Mouse (Mus musculus): ENCODE data around the gene Mtor. TPM values are rescaled to one million over a fixed set of nuclear protein-coding genes. Genes with fewer than 3 reads are reported as not detected.
A peak's percentile ranks its signal among the peaks of the same experiment; 100 is the strongest.

The Mtor gene
- polyA plus RNA-seq, 1 experiment from 2014 or later = 31.2 TPM

GRCm38 (mm10) chr4:148471363-148471806, 23.0 kb downstream of the Mtor start:
- 90% methylated on average over 10 of the region's 10 CpGs for WGBS
- H3K36me3 ChIP-seq (replicated peaks) = peaks cover 92% of the 10 kb centered on the region
- H3K9ac ChIP-seq = no peak overlapping the region
- no peak for ATAC-seq (ENCODE audit: low FRiP score)
- H3K4me3 ChIP-seq (replicated peaks) = no peak overlapping the region
- no peaks in the 10 kb centered on the region for H3K27me3 ChIP-seq
- no peak overlapping the region for H3K27ac ChIP-seq
- H3K4me2 ChIP-seq = no peak overlapping the region
- no peaks in the 10 kb centered on the region for H3K4me1 ChIP-seq
- no peaks in the 10 kb centered on the region for H3K9me3 ChIP-seq

- Histone ChIP-seq H3K4me3 (replicated peaks) (no peak overlapping the region), H3K4me2 (no peak overlapping the region), H3K27me3 (no peaks in the 10 kb centered on the region), H3K27ac (no peak overlapping the region), H3K9me3 (no peaks in the 10 kb centered on the region), H3K9ac (no peak overlapping the region), H3K4me1 (no peaks in the 10 kb centered on the region), H3K36me3 (replicated peaks) (peaks cover 91% of the 10 kb centered on the region)
- 92% methylated on average over 8 of the region's 8 CpGs for WGBS
- no peak for ATAC-seq (ENCODE audit: low FRiP score)
Measured at GRCm38 (mm10) chr4:148472436-148473174, 24.2 kb downstream of the Mtor start.

- no peaks in the 10 kb centered on the region for H3K9me3 ChIP-seq
- no peak overlapping the region for H3K4me2 ChIP-seq
- WGBS = 80% methylated on average over 5 of the region's 5 CpGs
- no peaks in the 10 kb centered on the region for H3K4me1 ChIP-seq
- H3K36me3 ChIP-seq (replicated peaks) = peaks cover 88% of the 10 kb centered on the region
- H3K27me3 ChIP-seq = no peaks in the 10 kb centered on the region
- ATAC-seq (ENCODE audit: low FRiP score) = no peak
- no peak overlapping the region for H3K9ac ChIP-seq
- no peak overlapping the region for H3K27ac ChIP-seq
- H3K4me3 ChIP-seq (replicated peaks) = no peak overlapping the region
Measured at GRCm38 (mm10) chr4:148473496-148473895, 25.1 kb downstream of the Mtor start.

- H3K4me1 ChIP-seq = no peaks in the 10 kb centered on the region
- WGBS = 100% methylated on average over 2 of the region's 2 CpGs
- no peaks in the 10 kb centered on the region for H3K9me3 ChIP-seq
- H3K4me2 ChIP-seq = no peak overlapping the region
- H3K27me3 ChIP-seq = no peaks in the 10 kb centered on the region
- H3K4me3 ChIP-seq (replicated peaks) = no peak overlapping the region
- no peak for ATAC-seq (ENCODE audit: low FRiP score)
- no peak overlapping the region for H3K27ac ChIP-seq
- no peak overlapping the region for H3K9ac ChIP-seq
- H3K36me3 ChIP-seq (replicated peaks) = peaks cover 91% of the 10 kb centered on the region
Measured at GRCm38 (mm10) chr4:148480245-148480644, 31.8 kb downstream of the Mtor start.

GRCm38 (mm10) chr4:148481557-148482168, 33.3 kb downstream of the Mtor start:
- peaks cover 93% of the 10 kb centered on the region for H3K36me3 ChIP-seq (replicated peaks)
- WGBS = 95% methylated on average over 2 of the region's 2 CpGs
- H3K4me2 ChIP-seq = no peak overlapping the region
- no peak overlapping the region for H3K9ac ChIP-seq
- no peaks in the 10 kb centered on the region for H3K27me3 ChIP-seq
- H3K9me3 ChIP-seq = no peaks in the 10 kb centered on the region
- no peak overlapping the region for H3K27ac ChIP-seq
- H3K4me3 ChIP-seq (replicated peaks) = no peak overlapping the region
- ATAC-seq (ENCODE audit: low FRiP score) = no peak
- no peaks in the 10 kb centered on the region for H3K4me1 ChIP-seq

GRCm38 (mm10) chr4:148484511-148484910, 36.1 kb downstream of the Mtor start:
- H3K4me3 ChIP-seq (replicated peaks) = no peak overlapping the region
- peaks cover 93% of the 10 kb centered on the region for H3K36me3 ChIP-seq (replicated peaks)
- no peaks in the 10 kb centered on the region for H3K4me1 ChIP-seq
- no peak overlapping the region for H3K9ac ChIP-seq
- H3K9me3 ChIP-seq = no peaks in the 10 kb centered on the region
- H3K27ac ChIP-seq = no peak overlapping the region
- ATAC-seq (ENCODE audit: low FRiP score) = no peak
- WGBS = 97% methylated on average over 12 of the region's 12 CpGs
- H3K4me2 ChIP-seq = no peak overlapping the region
- H3K27me3 ChIP-seq = no peaks in the 10 kb centered on the region

DNA sequence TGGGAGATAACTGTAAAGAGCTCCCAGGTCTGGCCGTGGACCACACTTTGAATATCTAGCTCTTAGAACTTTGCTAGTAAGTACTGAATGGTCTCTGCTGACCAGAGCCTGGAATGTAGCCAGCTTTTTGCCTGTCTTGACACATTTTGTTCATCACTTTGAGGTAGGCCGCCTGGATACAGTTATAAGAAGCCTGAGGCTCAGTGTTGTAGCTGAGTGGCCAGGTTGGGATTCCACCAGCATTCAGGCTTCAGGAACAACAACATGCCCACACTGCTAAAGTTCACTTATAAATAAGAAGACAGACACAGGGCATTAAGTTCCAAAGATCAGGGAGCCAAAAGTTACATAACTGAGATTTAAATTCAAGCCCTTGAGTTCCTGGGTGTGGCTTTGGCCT, 39.4 kb downstream of the Mtor start:
- Histone ChIP-seq H3K4me2 (no peak overlapping the region), H3K9ac (no peak overlapping the region), H3K4me3 (replicated peaks) (no peak overlapping the region), H3K4me1 (no peaks in the 10 kb centered on the region), H3K27ac (no peak overlapping the region), H3K9me3 (no peaks in the 10 kb centered on the region), H3K27me3 (no peaks in the 10 kb centered on the region), H3K36me3 (replicated peaks) (peaks cover 95% of the 10 kb centered on the region)
- 85% methylated on average over 2 of the region's 2 CpGs for WGBS
- no peak for ATAC-seq (ENCODE audit: low FRiP score)

DNA sequence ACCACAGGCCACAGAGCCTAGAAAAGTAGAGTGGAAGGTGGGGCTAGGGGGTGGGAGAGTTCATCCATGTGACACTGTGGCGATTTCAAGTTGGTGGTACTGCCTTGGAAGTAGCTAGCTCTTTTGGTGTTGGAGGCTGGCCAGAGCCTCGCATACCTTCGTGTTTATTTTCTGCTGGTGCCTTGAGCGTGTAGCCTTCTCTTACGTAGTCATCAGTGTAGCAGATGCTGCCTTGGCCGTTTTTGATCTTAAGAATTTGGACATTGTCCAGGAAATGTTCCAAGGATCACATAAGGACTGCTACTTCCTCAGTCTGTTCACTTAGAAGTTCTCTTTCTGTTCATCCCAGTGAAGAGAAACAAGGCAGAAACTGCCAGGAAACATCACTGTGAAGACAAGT, 42.1 kb downstream of the Mtor start:
- Histone ChIP-seq H3K4me2 (no peak overlapping the region), H3K36me3 (replicated peaks) (peaks cover 92% of the 10 kb centered on the region), H3K27me3 (no peaks in the 10 kb centered on the region), H3K4me1 (no peaks in the 10 kb centered on the region), H3K4me3 (replicated peaks) (no peak overlapping the region), H3K27ac (no peak overlapping the region), H3K9ac (no peak overlapping the region), H3K9me3 (no peaks in the 10 kb centered on the region)
- no peak for ATAC-seq (ENCODE audit: low FRiP score)
- WGBS = 91% methylated on average over 6 of the region's 6 CpGs

DNA sequence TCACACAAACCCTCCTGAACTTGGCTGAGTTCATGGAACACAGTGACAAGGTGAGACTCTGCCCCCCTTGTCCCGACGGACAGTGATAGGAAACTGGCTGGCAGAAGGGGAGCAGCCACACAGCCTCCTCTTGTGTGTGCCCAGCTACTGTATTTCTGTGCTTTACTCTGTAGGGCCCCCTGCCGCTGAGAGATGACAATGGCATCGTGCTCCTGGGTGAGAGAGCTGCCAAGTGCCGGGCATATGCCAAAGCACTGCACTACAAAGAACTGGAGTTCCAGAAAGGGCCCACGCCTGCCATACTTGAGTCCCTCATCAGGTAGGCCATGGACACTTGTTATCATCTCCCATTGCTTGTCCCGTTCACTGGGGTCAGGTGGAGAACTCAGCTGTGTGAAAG, 43.0 kb downstream of the Mtor start:
- ATAC-seq (ENCODE audit: low FRiP score) = no peak
- no peaks in the 10 kb centered on the region for H3K4me1 ChIP-seq
- H3K4me3 ChIP-seq (replicated peaks) = no peak overlapping the region
- no peaks in the 10 kb centered on the region for H3K9me3 ChIP-seq
- no peak overlapping the region for H3K9ac ChIP-seq
- H3K36me3 ChIP-seq (replicated peaks) = peaks cover 91% of the 10 kb centered on the region
- no peak overlapping the region for H3K4me2 ChIP-seq
- WGBS = 87% methylated on average over 7 of the region's 7 CpGs
- no peaks in the 10 kb centered on the region for H3K27me3 ChIP-seq
- H3K27ac ChIP-seq = no peak overlapping the region

GRCm38 (mm10) chr4:148495160-148495559, 46.7 kb downstream of the Mtor start:
- 93% methylated on average over 6 of the region's 6 CpGs for WGBS

DNA sequence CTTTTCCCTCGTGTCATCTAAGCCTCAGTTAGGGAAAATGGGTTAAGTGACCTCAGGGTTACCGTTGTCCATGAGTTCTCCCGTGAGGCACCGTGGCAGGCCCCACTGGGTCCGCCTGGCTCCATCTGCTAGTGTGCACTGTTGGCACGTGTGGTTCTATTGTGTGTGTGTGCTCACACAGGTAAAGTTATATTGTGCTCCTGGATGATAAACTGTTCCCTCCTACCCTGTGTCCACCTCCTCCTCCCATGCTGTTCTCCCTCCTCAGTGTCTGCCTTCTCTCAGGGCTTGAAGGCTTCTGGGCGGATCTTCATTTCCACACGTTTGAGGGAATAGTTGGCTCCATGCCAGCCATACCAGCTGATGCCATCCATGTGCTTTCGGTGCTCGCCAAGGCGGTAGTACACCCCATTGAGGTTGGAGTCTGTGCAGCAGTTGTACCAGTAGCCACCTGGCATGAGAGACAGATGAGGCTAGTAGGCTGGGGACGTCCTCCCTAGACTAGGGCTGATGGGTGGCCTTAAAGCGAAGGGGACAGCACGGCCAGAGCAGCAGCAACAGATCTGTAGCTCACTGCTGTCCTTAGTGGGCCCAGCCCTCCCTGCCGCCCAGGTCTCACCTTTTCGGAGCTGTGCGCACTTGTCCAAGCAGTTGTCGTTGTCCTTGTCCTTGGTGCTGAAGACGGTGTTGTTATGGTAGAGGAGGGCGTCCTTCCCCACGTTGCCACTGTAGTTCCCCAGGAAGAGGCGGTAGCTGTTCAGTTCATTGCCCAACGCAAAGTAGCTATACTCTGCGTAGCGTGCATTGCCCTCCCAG, 47.7 kb downstream of the Mtor start:
- no peaks in the 10 kb centered on the region for H3K9me3 ChIP-seq
- H3K4me2 ChIP-seq = no peak overlapping the region
- H3K27me3 ChIP-seq = no peaks in the 10 kb centered on the region
- H3K36me3 ChIP-seq (replicated peaks) = peaks cover 85% of the 10 kb centered on the region
- no peak overlapping the region for H3K4me3 ChIP-seq (replicated peaks)
- ATAC-seq (ENCODE audit: low FRiP score) = peak; percentile 58; the same call in 1 of the 2 replicates
- no peak overlapping the region for H3K27ac ChIP-seq
- 83% methylated on average over 25 of the region's 25 CpGs for WGBS
- no peaks in the 10 kb centered on the region for H3K4me1 ChIP-seq
- H3K9ac ChIP-seq = no peak overlapping the region

More at GRCm38 (mm10) chr4:148495160-148495559, 46.7 kb downstream of the Mtor start:
- no peaks in the 10 kb centered on the region for H3K9me3 ChIP-seq
- H3K4me3 ChIP-seq (replicated peaks) = no peak overlapping the region
- no peak for ATAC-seq (ENCODE audit: low FRiP score)
- 0 out of 2 replicates have a peak overlapping the region, but pooled peaks have one; percentile 42 for H3K27ac ChIP-seq
- H3K4me1 ChIP-seq = no peaks in the 10 kb centered on the region
- no peak overlapping the region for H3K9ac ChIP-seq
- H3K4me2 ChIP-seq = no peak overlapping the region
- peaks cover 85% of the 10 kb centered on the region for H3K36me3 ChIP-seq (replicated peaks)
- H3K27me3 ChIP-seq = no peaks in the 10 kb centered on the region

DNA sequence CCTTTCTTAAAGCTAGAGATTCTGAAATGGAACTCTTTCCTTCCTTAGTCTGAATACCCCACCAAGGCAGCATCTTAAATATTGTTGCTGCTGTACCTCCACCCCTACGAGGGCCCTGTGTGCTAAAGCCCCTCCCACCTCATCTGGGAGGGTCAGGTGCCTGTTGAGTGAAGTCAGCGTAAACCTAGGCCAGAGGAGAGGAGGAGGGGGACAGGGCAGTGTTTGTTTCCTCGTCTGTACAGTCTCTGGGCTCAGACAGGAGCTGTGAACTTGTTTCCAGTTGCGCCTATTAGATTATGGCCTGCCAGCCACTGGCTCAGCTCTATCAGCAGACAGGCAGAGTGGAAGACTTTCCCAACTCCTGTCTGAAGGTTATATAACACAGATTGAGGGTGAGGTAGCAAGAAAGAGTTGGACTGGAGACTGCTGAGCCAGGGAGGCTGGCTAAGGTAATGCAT, 52.0 kb downstream of the Mtor start, which contains the start of gene Angptl7:
TSS of gene Angptl7 (minus strand) at position 51 of the 458 bp plus-strand sequence.
- Histone ChIP-seq H3K9me3 (no peaks in the 10 kb centered on the region), H3K4me2 (no peak within 1 kb of the TSS), H3K4me1 (no peaks in the 10 kb centered on the region), H3K27me3 (no peaks in the 10 kb centered on the region), H3K4me3 (replicated peaks) (no peak within 1 kb of the TSS), H3K9ac (no peak within 1 kb of the TSS), H3K36me3 (replicated peaks) (peaks cover 81% of the 10 kb centered on the region), H3K27ac (no peak within 1 kb of the TSS)
- no peak for ATAC-seq (ENCODE audit: low FRiP score)
- 68% methylated on average over 4 of the region's 4 CpGs for WGBS
